Mouse (Mus musculus) stomach, embryonic 14.5 days (tissue): ENCODE data around the gene Wasf1. TPM values are rescaled to one million over a fixed set of nuclear protein-coding genes. Genes with fewer than 3 reads are reported as not detected.

Experiments used
- ATAC-seq: fragments of 200-750 bp; cut with Nextera tagmentation; 2 replicates; pipeline ENCODE4 v1.8.0; 2017; ENCODE audit warnings: low read depth, moderate TSS enrichment; ENCODE audit not compliant: insufficient number of reproducible peaks, insufficient read depth, low FRiP score
- H3K27ac ChIP-seq: fragments of 300-500 bp; sonication (generic); 2 replicates; pipeline ENCODE4 v1.5.1; 2014; ENCODE audit warnings: mild to moderate bottlenecking, low read length, moderate library complexity, mixed read lengths
- H3K27me3 ChIP-seq: fragments of 300-500 bp; sonication (generic); 2 replicates; pipeline ENCODE4 v1.6.1; 2014; ENCODE audit warnings: low read length, control low read depth, mixed read lengths; ENCODE audit not compliant: control insufficient read depth, insufficient read depth
- H3K36me3 ChIP-seq: fragments of 300-500 bp; sonication (generic); 2 replicates; pipeline ENCODE4 v1.6.1; 2014; ENCODE audit warnings: mild to moderate bottlenecking, control low read depth, low read length, moderate library complexity, mixed read lengths; ENCODE audit not compliant: control insufficient read depth, insufficient read depth
- H3K4me1 ChIP-seq: fragments of 300-500 bp; sonication (generic); 2 replicates; pipeline ENCODE4 v1.6.1; 2014; ENCODE audit warnings: low read length, control low read depth, mixed read lengths; ENCODE audit not compliant: control insufficient read depth, insufficient read depth
- H3K4me2 ChIP-seq: fragments of 300-500 bp; sonication (generic); replicated peaks from 2 replicates; pipeline ENCODE4 v1.6.1; 2014; ENCODE audit warnings: low read depth, low read length, control low read depth
- H3K4me3 ChIP-seq: fragments of 300-500 bp; sonication (generic); 2 replicates; pipeline ENCODE4 v1.5.1; 2014; ENCODE audit warnings: low read depth, low read length, control low read depth
- H3K9ac ChIP-seq: fragments of 300-500 bp; sonication (generic); replicated peaks from 2 replicates; pipeline ENCODE4 v1.6.1; 2014; ENCODE audit warnings: low read depth, mild to moderate bottlenecking, control low read depth, low read length, moderate library complexity, mixed read lengths
- H3K9me3 ChIP-seq: fragments of 300-500 bp; sonication (generic); 2 replicates; pipeline ENCODE4 v1.6.1; 2016; ENCODE audit warnings: low read depth, low read length, control low read depth; ENCODE audit not compliant: control insufficient read depth
- WGBS: fragments of 180-500 bp; shearing (Covaris S2); extraction: QIAGEN DNeasy Blood & Tissue Kit; methylation state at CpG from one replicate; pipeline ENCODE4 v1.1.7; 2014; 5-methylcytosine and 5-hydroxymethylcytosine counted together
- polyA plus RNA-seq: library from polyadenylated mRNA; unstranded; fragments of >200 nt; fragmentation: Nextera tagmentation; extraction: Ambion mirVana; gene quantifications from 2 replicates; pipeline ENCODE4 v1.2.1, GENCODE M21; 2014

The Wasf1 gene
- polyA plus RNA-seq, 1 experiment from 2014 or later, result 18.8 TPM

DNA sequence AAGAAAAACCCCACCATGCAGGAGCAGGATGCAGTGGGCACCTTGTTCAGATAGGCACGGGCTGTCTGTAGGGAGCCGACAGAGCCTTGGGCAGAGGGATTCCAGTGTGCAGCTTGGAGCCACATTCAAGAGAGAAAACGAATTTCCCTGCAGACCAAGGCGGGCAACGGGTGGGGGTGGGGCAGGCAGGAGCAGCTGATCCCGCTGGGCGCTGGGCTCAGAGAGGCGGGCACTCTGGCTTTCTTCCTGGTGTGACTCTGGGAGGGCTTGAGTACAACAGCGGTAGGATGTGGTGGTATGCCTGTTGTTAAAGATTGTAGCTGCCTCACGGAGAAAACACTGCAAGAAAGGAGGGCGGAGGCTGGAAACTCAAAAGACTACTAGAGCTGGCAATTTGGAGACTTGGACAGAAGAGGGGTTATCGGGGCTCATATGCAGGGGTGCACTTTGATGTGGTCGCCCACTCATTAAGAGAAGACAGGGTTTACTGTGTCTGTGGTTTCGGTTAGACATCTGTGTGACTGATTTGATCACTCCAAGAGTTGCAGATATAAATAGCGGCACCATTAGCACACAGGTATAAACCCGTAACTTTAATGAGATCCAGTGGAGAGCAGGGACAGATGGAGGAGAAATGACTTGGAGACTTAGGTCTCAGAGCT is 86.2 kb downstream of the Wasf1 start:
- no peaks in the 10 kb centered on the region for H3K36me3 ChIP-seq
- no peaks in the 10 kb centered on the region for H3K4me1 ChIP-seq
- no peaks in the 10 kb centered on the region for H3K27me3 ChIP-seq
- H3K4me3 ChIP-seq, result no peak overlapping the region
- H3K9ac ChIP-seq, result no peak overlapping the region
- no peaks in the 10 kb centered on the region for H3K9me3 ChIP-seq
- 11% methylated on average over 16 of the region's 16 CpGs for WGBS
- peak overlapping the region; percentile 24; the same call in 1 of the 2 replicates for H3K4me2 ChIP-seq
- no peak overlapping the region for H3K27ac ChIP-seq
- no peak for ATAC-seq

DNA sequence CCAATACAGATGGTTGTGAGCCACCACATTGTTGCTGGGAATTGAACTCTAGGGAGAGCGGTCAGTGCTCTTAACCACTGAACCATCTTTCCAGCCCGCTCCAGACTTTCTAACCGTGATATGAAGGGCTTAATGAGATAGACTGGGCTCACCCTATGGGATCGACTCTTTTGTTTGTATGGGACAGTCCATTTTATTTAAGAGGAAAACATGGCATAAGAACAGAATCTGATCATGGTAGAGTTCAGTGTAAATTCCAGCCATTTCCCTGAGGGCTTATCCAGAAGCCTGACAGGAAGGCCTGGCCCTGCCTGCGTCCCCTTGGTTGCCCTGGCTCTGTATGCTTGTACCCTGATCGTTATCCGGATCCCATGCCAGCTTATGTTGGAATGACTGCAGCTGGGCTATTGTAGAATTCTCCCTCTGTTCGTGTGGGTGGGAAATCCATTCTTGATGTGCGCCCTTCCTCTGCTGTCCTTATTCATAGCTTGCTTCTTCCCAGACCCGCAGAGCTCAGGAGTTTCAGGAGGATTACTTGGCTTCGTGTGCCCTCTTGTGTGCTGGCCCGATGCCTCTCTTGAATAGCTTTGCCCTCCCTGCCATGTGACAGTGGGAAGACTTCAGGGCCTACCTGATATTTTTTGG is 87.4 kb downstream of the Wasf1 start:
- Histone ChIP-seq H3K4me3 (no peak overlapping the region), H3K9ac (no peak overlapping the region), H3K27me3 (no peaks in the 10 kb centered on the region), H3K4me1 (no peaks in the 10 kb centered on the region), H3K36me3 (no peaks in the 10 kb centered on the region), H3K4me2 (no peak overlapping the region), H3K27ac (no peak overlapping the region), H3K9me3 (no peaks in the 10 kb centered on the region)
- ATAC-seq, result no peak
- 85% methylated on average over 12 of the region's 12 CpGs for WGBS

DNA sequence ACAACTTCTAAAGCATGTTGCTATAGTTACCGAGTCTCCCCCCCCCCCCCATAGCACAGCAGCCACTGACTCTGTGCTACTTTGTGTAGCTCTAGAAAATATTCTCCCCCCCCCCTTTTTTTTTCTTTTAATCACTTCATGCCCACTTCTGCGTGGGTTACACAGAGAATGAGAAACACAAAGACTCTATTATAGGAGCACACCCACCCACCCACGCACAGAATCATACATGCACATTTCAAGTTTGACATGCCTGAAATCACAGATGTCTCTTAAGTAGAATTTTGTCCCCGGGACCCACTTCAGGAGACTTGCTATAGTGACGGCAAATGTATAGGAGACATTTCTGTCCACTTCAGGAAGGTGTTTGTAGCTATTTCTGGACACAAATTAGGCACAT is 88.0 kb downstream of the Wasf1 start:
- no peak for ATAC-seq
- H3K4me3 ChIP-seq, result no peak overlapping the region
- H3K9ac ChIP-seq, result no peak overlapping the region
- no peaks in the 10 kb centered on the region for H3K9me3 ChIP-seq
- no peak overlapping the region for H3K27ac ChIP-seq
- H3K36me3 ChIP-seq, result no peaks in the 10 kb centered on the region
- no peak overlapping the region for H3K4me2 ChIP-seq
- H3K4me1 ChIP-seq, result no peaks in the 10 kb centered on the region
- WGBS, result 77% methylated on average over 5 of the region's 5 CpGs
- no peaks in the 10 kb centered on the region for H3K27me3 ChIP-seq

DNA sequence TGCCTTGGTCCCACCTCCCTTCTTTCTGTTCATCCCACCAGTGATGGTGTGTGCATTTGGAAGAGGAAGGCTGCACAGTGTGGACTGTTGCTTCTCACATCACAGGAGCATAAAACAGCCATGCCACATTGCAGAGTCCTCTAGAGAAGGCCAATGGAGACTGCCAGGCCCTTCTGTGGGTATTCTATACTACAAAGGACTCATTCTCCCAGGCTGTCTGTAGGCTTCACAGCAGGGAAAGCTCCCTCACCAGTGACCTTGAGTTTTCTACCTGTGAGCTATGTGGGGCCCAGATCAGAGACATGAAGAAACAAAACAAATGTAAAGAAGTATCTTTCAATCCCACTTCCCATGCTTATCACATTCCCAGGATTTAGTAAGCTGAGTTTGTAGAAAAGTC is 100.5 kb downstream of the Wasf1 start:
- no peak overlapping the region for H3K4me2 ChIP-seq
- H3K36me3 ChIP-seq, result no peaks in the 10 kb centered on the region
- H3K4me1 ChIP-seq, result no peaks in the 10 kb centered on the region
- no peak overlapping the region for H3K27ac ChIP-seq
- H3K27me3 ChIP-seq, result no peaks in the 10 kb centered on the region
- no peak for ATAC-seq
- no peak overlapping the region for H3K9ac ChIP-seq
- H3K4me3 ChIP-seq, result no peak overlapping the region
- H3K9me3 ChIP-seq, result no peaks in the 10 kb centered on the region

DNA sequence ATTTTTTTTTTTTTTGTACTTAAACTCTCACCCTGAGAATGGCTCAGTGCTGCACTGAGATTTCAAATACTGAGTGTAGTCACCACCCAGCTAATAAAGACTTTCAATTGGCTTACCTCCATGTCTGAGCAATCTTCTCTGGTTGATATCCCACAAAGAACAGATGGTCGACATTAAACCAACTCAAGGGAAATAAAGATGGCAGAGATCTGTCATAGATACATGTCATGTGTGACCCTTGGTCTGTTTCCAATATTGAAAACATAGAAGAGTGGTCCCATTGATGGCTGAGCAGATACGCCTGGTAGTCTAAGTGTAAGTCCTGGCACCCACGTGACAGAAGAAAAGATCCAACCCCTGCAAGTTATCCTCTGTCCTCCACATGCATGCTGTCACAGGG is 101.3 kb downstream of the Wasf1 start:
- Histone ChIP-seq H3K9me3 (no peaks in the 10 kb centered on the region), H3K27ac (no peak overlapping the region), H3K36me3 (no peaks in the 10 kb centered on the region), H3K27me3 (no peaks in the 10 kb centered on the region), H3K4me1 (no peaks in the 10 kb centered on the region), H3K4me2 (no peak overlapping the region), H3K4me3 (no peak overlapping the region), H3K9ac (no peak overlapping the region)
- no peak for ATAC-seq
- WGBS, result 88% methylated on average over 3 of the region's 3 CpGs

DNA sequence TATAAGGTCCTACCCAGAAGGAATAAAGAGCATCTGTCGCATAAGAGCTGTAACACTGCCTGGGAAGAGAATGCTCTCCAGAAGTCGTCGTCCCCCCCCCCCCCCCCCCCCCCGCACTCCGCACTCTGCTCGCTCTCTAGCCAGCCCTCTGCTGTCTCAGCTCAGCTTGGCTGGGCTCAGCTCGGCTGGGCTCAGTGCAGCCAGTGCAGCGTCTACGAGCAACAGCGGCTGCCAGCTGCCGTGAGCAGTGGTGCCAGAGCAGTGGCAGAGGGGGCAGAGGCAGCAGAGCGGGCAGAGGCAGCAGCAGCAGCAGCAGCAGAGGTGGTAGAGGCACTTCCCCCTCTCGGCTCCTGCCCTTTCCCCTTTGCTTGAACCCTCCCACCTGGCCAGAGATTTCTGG is 102.1 kb downstream of the Wasf1 start:
- no peak overlapping the region for H3K4me3 ChIP-seq
- ATAC-seq, result no peak
- 29% methylated on average over 10 of the region's 13 CpGs for WGBS
- H3K9me3 ChIP-seq, result no peaks in the 10 kb centered on the region
- no peak overlapping the region for H3K27ac ChIP-seq
- H3K4me1 ChIP-seq, result no peaks in the 10 kb centered on the region
- H3K4me2 ChIP-seq, result 0 out of 2 replicates have a peak overlapping the region, but pooled peaks have one; percentile 14
- no peak overlapping the region for H3K9ac ChIP-seq
- H3K27me3 ChIP-seq, result no peaks in the 10 kb centered on the region
- no peaks in the 10 kb centered on the region for H3K36me3 ChIP-seq

Other genes with a start within 250 kb of the Wasf1 start
- gene Mettl24, start 200.2 kb upstream of the Wasf1 start, polyA plus RNA-seq, result 3.9 and 4.0 TPM in 2 replicates
- gene Cdc40, start 164 bp upstream of the Wasf1 start, polyA plus RNA-seq, result 32.9 and 35.7 TPM in 2 replicates
- not detected in 2 replicates for gene Gpr6, start 188.8 kb downstream of the Wasf1 start, polyA plus RNA-seq